Mouse (Mus musculus) intestine, embryonic 14.5 days (tissue): ENCODE data around the gene Pick1. TPM values are rescaled to one million over a fixed set of nuclear protein-coding genes. Genes with fewer than 3 reads are reported as not detected.

Source experiments
- ATAC-seq: fragments of 200-750 bp; cut with Nextera tagmentation; replicated peaks from 2 replicates; pipeline ENCODE4 v1.8.0; 2017; ENCODE audit warnings: low read depth, moderate number of reproducible peaks, moderate TSS enrichment, moderate library complexity; ENCODE audit not compliant: low FRiP score, low TSS enrichment
- DNase-seq: peaks from one replicate; pipeline ENCODE4 v3.0.0-alpha.2; 2018; ENCODE audit warnings: low spot score
- H3K27ac ChIP-seq: fragments of 300-500 bp; sonication (generic); 2 replicates; pipeline ENCODE4 v1.5.1; 2014; ENCODE audit warnings: low read depth, mild to moderate bottlenecking, control low read depth
- H3K27me3 ChIP-seq: fragments of 300-500 bp; sonication (generic); replicated peaks from 2 replicates; pipeline ENCODE4 v1.6.1; 2014; ENCODE audit warnings: low read length, control low read depth; ENCODE audit not compliant: control insufficient read depth, insufficient read depth
- H3K36me3 ChIP-seq: fragments of 300-500 bp; sonication (generic); 2 replicates; pipeline ENCODE4 v1.6.1; 2014; ENCODE audit warnings: low read length, control low read depth; ENCODE audit not compliant: control insufficient read depth, insufficient read depth
- H3K4me1 ChIP-seq: fragments of 300-500 bp; sonication (generic); replicated peaks from 2 replicates; pipeline ENCODE4 v1.6.1; 2014; ENCODE audit warnings: low read length, control low read depth, mixed read lengths; ENCODE audit not compliant: control insufficient read depth, insufficient read depth
- H3K4me2 ChIP-seq: fragments of 300-500 bp; sonication (generic); 2 replicates; pipeline ENCODE4 v1.6.1; 2014; ENCODE audit warnings: low read length
- H3K4me3 ChIP-seq: fragments of 300-500 bp; sonication (generic); 2 replicates; pipeline ENCODE4 v1.5.1; 2014; ENCODE audit warnings: low read depth, low read length, control low read depth, mixed read lengths
- H3K9ac ChIP-seq: fragments of 300-500 bp; sonication (generic); 2 replicates; pipeline ENCODE4 v1.6.1; 2014; ENCODE audit warnings: mild to moderate bottlenecking, low read length
- H3K9me3 ChIP-seq: fragments of 300-500 bp; sonication (generic); 2 replicates; pipeline ENCODE4 v1.6.1; 2016; ENCODE audit warnings: low read length, control low read depth; ENCODE audit not compliant: control insufficient read depth
- WGBS: fragments of 180-500 bp; shearing (Covaris S2); extraction: QIAGEN DNeasy Blood & Tissue Kit; methylation state at CpG from one replicate; pipeline ENCODE4 v1.1.7; 2014; 5-methylcytosine and 5-hydroxymethylcytosine counted together
- polyA plus RNA-seq: library from polyadenylated mRNA; unstranded; fragments of >200 nt; fragmentation: Nextera tagmentation; extraction: Ambion mirVana; gene quantifications from 2 replicates; pipeline ENCODE4 v1.2.1, GENCODE M21; 2014

The Pick1 gene
- 28.3 and 30.1 TPM in 2 replicates for polyA plus RNA-seq

DNA sequence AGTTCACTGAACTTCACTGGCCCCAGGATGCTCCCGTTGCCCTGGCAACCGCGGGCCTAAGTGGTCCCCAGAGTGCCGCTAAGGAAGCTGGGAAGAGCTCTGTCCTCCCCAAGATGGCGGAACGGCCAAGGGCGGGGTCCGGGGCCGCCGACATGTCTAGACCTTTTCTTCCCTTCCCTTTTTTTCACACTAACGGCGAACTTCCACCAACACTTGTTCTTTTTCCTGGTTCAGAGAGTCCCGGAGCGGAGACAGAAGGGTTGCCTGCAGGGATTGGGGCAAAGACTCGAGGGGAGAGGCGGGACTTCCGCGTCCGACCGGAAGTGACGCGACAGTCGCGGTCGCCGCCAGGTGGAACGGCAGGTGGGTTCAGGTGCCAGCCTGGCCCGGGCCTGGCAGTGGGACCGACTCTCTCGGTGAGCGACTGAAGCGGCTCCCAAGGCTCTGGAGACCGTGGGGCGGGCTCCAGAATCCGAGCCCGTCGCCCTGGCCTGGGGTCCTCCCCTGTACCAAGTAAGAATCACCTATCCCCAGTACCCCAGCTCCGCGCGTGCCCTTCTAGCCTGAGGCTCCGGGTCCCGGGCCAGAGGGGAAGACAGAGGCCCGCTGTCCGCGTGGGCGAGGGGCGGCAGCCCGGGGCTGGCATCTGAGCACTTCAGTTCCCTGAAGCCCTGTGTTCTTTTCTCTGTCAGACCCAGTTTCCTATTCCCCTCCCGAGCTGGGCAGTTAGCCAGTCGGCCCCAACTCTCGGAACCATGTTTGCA is at the start of gene Pick1, which contains the start of gene Gm49486:
Gene Pick1, plus strand, starts transcription at position 116 of the 764 bp plus-strand sequence.
Gene Gm49486, plus strand, starts transcription at position 334 of the 764 bp plus-strand sequence.
- Histone ChIP-seq H3K27me3 (no peaks in the 10 kb centered on the region), H3K4me1 (peaks cover 5% of the 10 kb centered on the region), H3K9ac (peak within 1 kb of the TSS; percentile 74), H3K4me3 (peak within 1 kb of the TSS; percentile 79), H3K4me2 (peak within 1 kb of the TSS; percentile 99), H3K36me3 (peaks cover 24% of the 10 kb centered on the region), H3K9me3 (no peaks in the 10 kb centered on the region), H3K27ac (peak within 1 kb of the TSS; percentile 98)
- ATAC-seq (peak; percentile 87), DNase-seq (peak; percentile 97)
- 1% methylated on average over 49 of the region's 51 CpGs for WGBS

DNA sequence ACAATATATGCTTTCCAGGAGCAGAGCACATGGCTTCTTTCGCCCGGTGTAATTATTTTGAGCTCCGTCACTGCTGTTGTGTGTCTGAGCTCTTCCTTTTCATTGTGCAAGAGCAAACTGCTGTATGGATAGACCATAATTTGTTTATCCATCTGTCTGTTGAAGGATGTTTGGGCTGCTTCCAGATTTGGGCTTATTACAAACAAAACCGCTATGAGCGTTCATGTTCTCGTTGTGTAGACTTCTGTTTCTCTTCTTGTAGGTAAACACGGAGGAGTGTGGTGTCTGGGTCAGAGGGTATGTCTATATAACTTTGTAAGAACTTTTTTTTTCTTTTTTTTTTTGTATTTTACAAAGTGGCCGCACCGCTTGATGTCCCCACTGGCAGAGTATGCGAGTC is 43.8 kb upstream of the Pick1 start:
- H3K27ac ChIP-seq = no peak overlapping the region
- H3K9me3 ChIP-seq = no peaks in the 10 kb centered on the region
- no peak overlapping the region for H3K9ac ChIP-seq
- 62% methylated on average over 10 of the region's 10 CpGs for WGBS
- ATAC-seq (no peak), DNase-seq (no peak)
- H3K4me2 ChIP-seq = no peak overlapping the region
- no peaks in the 10 kb centered on the region for H3K36me3 ChIP-seq
- no peaks in the 10 kb centered on the region for H3K4me1 ChIP-seq
- H3K27me3 ChIP-seq = no peaks in the 10 kb centered on the region
- no peak overlapping the region for H3K4me3 ChIP-seq

DNA sequence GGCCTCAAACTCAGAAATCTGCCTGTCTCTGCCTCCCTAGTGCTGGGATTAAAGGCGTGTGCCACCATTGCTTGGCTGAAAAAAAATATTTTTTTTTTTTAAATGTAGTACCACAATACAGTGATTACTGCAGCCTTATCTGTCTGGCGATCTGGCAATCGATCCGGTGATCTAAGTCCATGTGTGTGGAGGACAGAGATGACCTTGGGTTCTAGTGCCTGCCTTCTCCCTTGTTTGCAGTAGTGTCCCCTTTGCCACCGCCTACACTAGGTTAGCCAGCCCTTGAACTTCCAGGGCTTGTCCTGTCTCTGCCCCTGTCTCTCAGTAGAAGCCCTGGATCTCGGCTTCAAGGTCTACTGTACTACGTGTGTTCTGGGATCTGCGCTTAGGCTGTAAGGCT is 41.2 kb upstream of the Pick1 start:
- Histone ChIP-seq H3K36me3 (no peaks in the 10 kb centered on the region), H3K4me2 (no peak overlapping the region), H3K4me3 (no peak overlapping the region), H3K4me1 (no peaks in the 10 kb centered on the region), H3K27ac (no peak overlapping the region), H3K9ac (no peak overlapping the region), H3K27me3 (no peaks in the 10 kb centered on the region), H3K9me3 (no peaks in the 10 kb centered on the region)
- WGBS = 89% methylated on average over 8 of the region's 8 CpGs
- DNase-seq (no peak), ATAC-seq (no peak)

DNA sequence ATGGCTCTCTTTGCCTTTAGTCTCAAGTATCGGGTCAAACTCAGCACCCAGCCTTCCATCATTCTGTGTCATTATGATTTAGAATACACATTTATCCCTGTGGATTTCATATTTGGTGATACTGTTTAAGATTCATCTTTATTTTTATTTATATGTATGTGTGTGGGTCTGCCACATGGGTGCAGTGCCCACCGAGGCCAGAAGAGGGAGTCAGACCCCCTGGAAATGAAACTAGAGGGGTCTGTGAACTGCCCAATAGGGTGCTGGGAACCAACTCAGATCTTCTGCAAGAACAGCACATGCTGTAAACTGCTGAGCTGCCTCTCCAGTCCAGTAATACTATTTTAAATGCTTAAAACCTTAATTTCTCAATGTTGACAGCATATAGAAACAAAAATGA is 37.5 kb upstream of the Pick1 start:
- no peak for DNase-seq
- H3K4me2 ChIP-seq = no peak overlapping the region
- WGBS = 96% methylated on average over 2 of the region's 2 CpGs
- H3K4me1 ChIP-seq = no peaks in the 10 kb centered on the region
- no peak overlapping the region for H3K27ac ChIP-seq
- H3K9me3 ChIP-seq = no peaks in the 10 kb centered on the region
- no peaks in the 10 kb centered on the region for H3K36me3 ChIP-seq
- H3K9ac ChIP-seq = no peak overlapping the region
- no peaks in the 10 kb centered on the region for H3K27me3 ChIP-seq
- ATAC-seq = no peak
- H3K4me3 ChIP-seq = no peak overlapping the region

DNA sequence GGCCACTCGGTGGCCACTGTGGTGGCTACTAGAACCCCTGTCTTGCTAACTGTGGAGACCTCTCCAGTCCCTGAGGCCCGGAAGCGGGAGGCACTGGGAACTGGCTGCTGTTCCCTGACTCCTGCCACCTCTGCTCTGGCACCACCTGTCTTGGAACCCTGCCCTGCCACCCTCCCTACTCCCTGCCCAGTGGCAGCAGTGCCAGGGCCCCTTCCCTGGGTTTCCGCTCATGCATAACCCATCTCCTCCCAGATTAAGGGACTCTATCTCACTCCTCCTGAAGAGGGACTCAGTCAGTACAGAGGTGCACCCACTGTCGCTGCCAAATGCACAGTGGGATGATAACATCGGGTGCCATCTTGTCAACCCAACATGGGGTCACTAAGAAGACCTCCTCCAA is 36.5 kb upstream of the Pick1 start:
- no peak overlapping the region for H3K9ac ChIP-seq
- peak overlapping the region; percentile 9; the same call in 1 of the 2 replicates for H3K27ac ChIP-seq
- H3K36me3 ChIP-seq = no peaks in the 10 kb centered on the region
- DNase-seq (no peak), ATAC-seq (no peak)
- 92% methylated on average over 6 of the region's 6 CpGs for WGBS
- H3K9me3 ChIP-seq = no peaks in the 10 kb centered on the region
- no peaks in the 10 kb centered on the region for H3K27me3 ChIP-seq
- no peak overlapping the region for H3K4me3 ChIP-seq
- no peak overlapping the region for H3K4me2 ChIP-seq
- H3K4me1 ChIP-seq = no peaks in the 10 kb centered on the region

DNA sequence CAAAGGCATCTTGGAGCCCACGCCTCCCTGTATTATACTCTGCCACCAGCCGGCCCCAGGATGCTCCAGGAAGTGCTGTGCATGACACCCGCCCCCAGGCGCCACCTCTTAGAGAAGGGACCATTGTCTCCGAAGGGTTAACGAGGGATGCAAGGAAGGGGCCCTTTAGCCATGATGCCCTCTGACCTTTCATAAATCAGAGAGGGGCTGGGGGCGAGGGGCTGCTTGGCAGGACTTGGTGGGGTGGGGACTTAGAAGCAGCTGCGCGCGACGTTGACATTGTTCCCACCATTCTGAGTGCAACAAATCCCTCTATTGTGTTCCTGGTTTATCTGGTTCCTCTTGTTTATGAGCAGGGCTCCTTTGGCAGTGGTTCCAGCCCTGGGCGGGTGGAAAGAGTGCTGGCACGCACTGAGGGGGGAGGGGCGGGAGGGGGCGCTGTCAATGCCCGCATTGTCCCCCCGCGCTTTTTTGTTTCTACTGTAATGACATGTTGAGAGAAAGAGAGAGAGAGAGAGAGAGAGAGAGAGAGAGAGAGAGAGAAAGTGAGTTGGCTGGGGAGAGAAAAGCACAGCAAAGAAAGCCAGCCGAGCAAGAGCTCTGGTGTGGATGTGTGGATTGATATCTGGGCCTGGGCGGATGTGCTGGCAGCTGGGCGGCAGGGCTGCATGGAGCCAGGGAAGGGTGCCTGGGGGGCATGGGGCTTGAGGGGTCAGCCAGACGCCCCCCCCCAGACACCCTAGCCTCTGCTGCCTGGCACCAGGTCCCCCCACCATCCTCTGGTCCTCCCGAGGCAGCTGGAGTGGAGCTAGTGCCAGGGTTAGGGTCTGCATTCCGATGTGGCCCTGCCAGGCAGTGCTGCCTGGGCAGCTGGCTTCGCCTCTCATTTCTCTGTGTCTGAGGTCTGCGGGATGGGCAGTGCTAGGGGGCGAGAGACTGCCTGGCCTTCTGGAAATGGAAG is 35.8 kb upstream of the Pick1 start:
- ATAC-seq (peak; percentile 56; the same call in 1 of the 2 replicates), DNase-seq (no peak)
- Histone ChIP-seq H3K4me2 (no peak overlapping the region; the same call in 1 of the 2 replicates), H3K27ac (peak overlapping the region; percentile 9), H3K36me3 (no peaks in the 10 kb centered on the region), H3K27me3 (no peaks in the 10 kb centered on the region), H3K4me1 (no peaks in the 10 kb centered on the region), H3K9me3 (no peaks in the 10 kb centered on the region), H3K9ac (no peak overlapping the region), H3K4me3 (no peak overlapping the region)
- WGBS = 43% methylated on average over 27 of the region's 27 CpGs

DNA sequence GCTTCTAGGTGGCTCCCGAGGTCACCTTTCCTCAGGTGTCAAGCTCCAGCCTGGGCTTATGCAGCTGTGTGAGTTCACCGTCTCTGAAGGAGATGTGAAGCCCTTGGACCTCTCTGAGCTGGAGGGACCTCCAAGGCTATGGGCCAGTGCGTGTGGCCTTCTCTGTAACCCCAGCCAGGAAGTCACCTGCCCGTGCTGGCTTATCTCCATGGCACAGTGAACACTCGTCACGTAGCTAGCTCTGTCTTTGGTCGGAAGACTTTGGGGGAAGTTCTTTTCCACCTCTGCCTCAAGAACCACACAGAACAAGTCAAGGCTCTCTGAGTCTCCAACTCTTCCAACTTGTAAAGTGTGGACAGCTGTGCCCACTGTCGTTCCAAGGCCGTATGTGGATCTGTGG is 34.9 kb upstream of the Pick1 start:
- Histone ChIP-seq H3K4me1 (no peaks in the 10 kb centered on the region), H3K9ac (no peak overlapping the region), H3K27ac (peak overlapping the region; percentile 2; the same call in 1 of the 2 replicates), H3K4me3 (no peak overlapping the region), H3K9me3 (no peaks in the 10 kb centered on the region), H3K4me2 (no peak overlapping the region), H3K27me3 (no peaks in the 10 kb centered on the region), H3K36me3 (no peaks in the 10 kb centered on the region)
- DNase-seq = no peak
- no peak for ATAC-seq
- 72% methylated on average over 9 of the region's 9 CpGs for WGBS

DNA sequence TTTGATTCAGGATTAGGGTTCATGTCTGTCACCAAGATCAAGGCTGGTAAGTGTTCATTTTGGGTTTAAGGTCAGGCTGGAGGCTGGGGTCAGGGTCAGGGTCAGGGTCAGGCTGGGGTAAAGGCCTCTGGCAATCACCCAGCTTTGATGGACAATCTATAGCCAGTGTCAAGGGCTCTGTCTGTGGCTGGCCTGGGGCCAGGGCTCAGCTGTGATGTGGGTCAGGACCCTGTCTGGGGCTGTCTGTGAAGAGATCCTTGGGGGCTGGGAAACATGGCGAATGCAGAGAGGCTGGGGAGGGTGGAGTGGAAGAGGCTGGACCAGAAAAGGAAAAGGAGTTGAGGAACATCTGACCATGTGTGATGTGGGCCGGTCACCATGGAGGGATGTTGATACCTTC is 34.0 kb upstream of the Pick1 start:
- DNase-seq (no peak), ATAC-seq (no peak)
- WGBS = 77% methylated on average over 2 of the region's 2 CpGs
- Histone ChIP-seq H3K9me3 (no peaks in the 10 kb centered on the region), H3K4me2 (no peak overlapping the region), H3K4me3 (no peak overlapping the region), H3K9ac (no peak overlapping the region), H3K36me3 (no peaks in the 10 kb centered on the region), H3K4me1 (no peaks in the 10 kb centered on the region), H3K27ac (no peak overlapping the region), H3K27me3 (no peaks in the 10 kb centered on the region)
